In the genomic region with DNA sequence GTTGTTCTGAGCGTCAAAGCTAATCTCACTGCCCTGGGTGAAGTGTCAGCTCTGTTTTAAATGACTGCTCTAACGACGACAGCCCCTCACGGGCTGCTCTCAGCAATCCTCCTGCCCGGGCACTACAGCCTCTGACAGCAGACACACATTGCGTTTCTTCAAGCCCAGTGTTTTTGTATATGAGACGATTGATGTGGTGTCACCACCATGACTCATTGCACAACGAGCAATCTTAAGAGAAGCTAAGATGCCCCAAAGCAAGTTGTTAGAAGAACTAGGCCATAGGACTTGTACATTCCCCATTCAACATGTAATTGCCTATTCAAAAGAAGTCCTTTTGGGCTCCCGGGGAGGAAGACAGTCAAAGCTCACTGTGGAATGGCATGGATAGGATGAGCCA, we compare ENCODE assay signal across 27 mouse cellular contexts.
DNase-seq lines count a peak whose midpoint lies in the region; ATAC-seq and TF ChIP-seq lines count a peak whose summit lies in the region.
"Had no signal": no experiment of that assay in that cellular context is flagged by ENCODE, and none has a peak within 500 bp of the region (broad histone marks: within the 10 kb centered on the region; RNA-seq: fewer than 3 reads in every experiment).

No protein-coding gene starts in this region.

- TF ChIP-seq CTCF in lung, adult 2 months (IDR thresholded peaks at IDR 0.05; ENCODE audit: insufficient read depth, low read length), result no peak

- 0 out of 2 replicates have a peak, but pooled peaks cover 3% of the 10 kb centered on the region for H3K4me1 ChIP-seq in lung, embryonic 16.5 days (replicated peaks; ENCODE audit: control insufficient read depth, insufficient read depth, low read length)
- no peaks in the 10 kb centered on the region for H3K4me1 ChIP-seq in lung, adult 2 months (ENCODE audit: control insufficient read depth, insufficient read depth, low read length)
- H3K4me1 ChIP-seq: embryonic facial prominence, embryonic 15.5 days; forebrain, embryonic 10.5 days; heart, embryonic 15.5 days; liver, embryonic 13.5 days; midbrain, embryonic 13.5 days had no signal

- 34% methylated on average over 9 of the region's 9 CpGs for WGBS in lung, embryonic 16.5 days
- WGBS in lung, adult 2 months, result 55% methylated on average over 9 of the region's 9 CpGs

- no peaks in the 10 kb centered on the region for H3K36me3 ChIP-seq in lung, embryonic 16.5 days (ENCODE audit: control insufficient read depth, insufficient read depth, low read length)
- H3K36me3 ChIP-seq: embryonic facial prominence, embryonic 15.5 days; forebrain, embryonic 10.5 days; heart, embryonic 15.5 days; hindbrain, embryonic 13.5 days; liver, embryonic 13.5 days; midbrain, embryonic 13.5 days; neural tube, embryonic 13.5 days had no signal

- ATAC-seq in lung, embryonic 16.5 days (ENCODE audit: low read depth), result peak; percentile 17; the same call in 1 of the 2 replicates
- peak; percentile 72 for ATAC-seq in activated CD4-positive, CD25-positive, alpha-beta regulatory T cell, adult 4 months
- ATAC-seq: forebrain, postnatal 0 days; midbrain, embryonic 13.5 days had no signal

- H3K9me3 ChIP-seq in lung, embryonic 16.5 days (ENCODE audit: control insufficient read depth, low read length), result no peaks in the 10 kb centered on the region
- H3K9me3 ChIP-seq: embryonic facial prominence, embryonic 15.5 days; forebrain, embryonic 10.5 days; heart, embryonic 15.5 days; hindbrain, embryonic 13.5 days; liver, embryonic 13.5 days; neural tube, embryonic 13.5 days had no signal

- H3K27me3 ChIP-seq in lung, embryonic 16.5 days (ENCODE audit: control insufficient read depth, insufficient read depth, low read depth, low read length), result no peaks in the 10 kb centered on the region
- H3K27me3 ChIP-seq: embryonic facial prominence, embryonic 15.5 days; heart, embryonic 15.5 days; hindbrain, embryonic 13.5 days; liver, embryonic 13.5 days; megakaryocyte, embryonic 14.5 days; midbrain, embryonic 13.5 days; neural tube, embryonic 13.5 days had no signal

- H3K4me2 ChIP-seq in lung, embryonic 16.5 days (ENCODE audit: low read depth, low read length), result no peak overlapping the region
- H3K4me2 ChIP-seq: embryonic facial prominence, embryonic 15.5 days; heart, embryonic 15.5 days; hindbrain, embryonic 13.5 days; liver, embryonic 13.5 days; midbrain, embryonic 13.5 days; neural tube, embryonic 13.5 days had no signal

- no peak overlapping the region for H3K27ac ChIP-seq in lung, embryonic 16.5 days (ENCODE audit: low read length)
- H3K27ac ChIP-seq: embryonic facial prominence, embryonic 15.5 days; forebrain, embryonic 10.5 days; heart, embryonic 15.5 days; hindbrain, embryonic 13.5 days; kidney, postnatal 0 days; left cerebral cortex, adult 2 months; liver, embryonic 13.5 days; midbrain, embryonic 13.5 days; neural tube, embryonic 13.5 days had no signal

- H3K9ac ChIP-seq in lung, embryonic 16.5 days (ENCODE audit: low read length), result no peak overlapping the region
- H3K9ac ChIP-seq: embryonic facial prominence, embryonic 15.5 days; forebrain, postnatal 0 days; heart, embryonic 15.5 days; hindbrain, embryonic 13.5 days; liver, embryonic 13.5 days; midbrain, embryonic 13.5 days; neural tube, embryonic 13.5 days had no signal

- no peak for TF ChIP-seq POLR2A in lung, adult 2 months (IDR thresholded peaks at IDR 0.05; ENCODE audit: borderline replicate concordance, extremely low read depth, low read depth, low read length)

- H3K4me3 ChIP-seq in lung, embryonic 16.5 days (ENCODE audit: low read length), result no peak overlapping the region
- no peak overlapping the region for H3K4me3 ChIP-seq in lung, adult 2 months (replicated peaks; ENCODE audit: extremely low read depth, low read depth, low read length)
- H3K4me3 ChIP-seq: embryonic facial prominence, embryonic 15.5 days; forebrain, embryonic 10.5 days; heart, embryonic 15.5 days; hindbrain, embryonic 13.5 days; left cerebral cortex, adult 2 months; liver, embryonic 13.5 days; megakaryocyte, embryonic 14.5 days; midbrain, embryonic 13.5 days; neural tube, embryonic 13.5 days had no signal

- no peak for DNase-seq in lung, adult 2 months
- peak; percentile 61 for DNase-seq in CD4-positive, CD25-positive, alpha-beta regulatory T cell, adult 2 months (ENCODE audit: low read depth, low spot score)
- DNase-seq in naive thymus-derived CD4-positive, alpha-beta T cell, adult 2 months (ENCODE audit: low read depth), result peak; percentile 63
- no peak for DNase-seq in ovary, adult 18-20 months (ENCODE audit: low spot score)
- no peak for DNase-seq in right cerebral cortex, postnatal 14 days
- DNase-seq: adrenal gland, adult 8-10 months; B cell, adult 2 months; cerebellum, adult 18-20 months; cerebellum, postnatal 25 days; embryo, embryonic 11 days; forebrain, postnatal 0 days; gastrocnemius, postnatal 25 days; heart, postnatal 36 days; kidney, adult 2 months; layer of hippocampus, adult 9-11 months; liver, embryonic 13.5 days had no signal

Comparison
In these comparisons a context has a peak if more than half of its experiments do, and no peak if none do; other contexts are left out.
1. DNase-seq: peak in CD4-positive, CD25-positive, alpha-beta regulatory T cell, adult 2 months (single experiment) and naive thymus-derived CD4-positive, alpha-beta T cell, adult 2 months (single experiment); none in lung, adult 2 months (single experiment), ovary, adult 18-20 months (single experiment) and right cerebral cortex, postnatal 14 days (single experiment).